Mouse (Mus musculus): ENCODE results near the gene Zc3h14. TPM values are rescaled to one million over a fixed set of nuclear protein-coding genes. Genes with fewer than 3 reads are reported as not detected.

Zc3h14 gene
- polyA plus RNA-seq, 2 experiments from 2014 or later, result 33.4 to 38.6 TPM

Other genes starting within 250 kb of the Zc3h14 start
- under 1 TPM in 1 of 2 experiments, not detected in 1; 0.25 TPM for gene Kcnk10, start 168.7 kb upstream of the Zc3h14 start, polyA plus RNA-seq (2017; shearing (Covaris generic))
- 1 to 10 TPM in 1 of 2 experiments, under 1 TPM in 1; 0.42 to 2.1 TPM for gene Spata7, start 118.8 kb upstream of the Zc3h14 start, polyA plus RNA-seq (2017; shearing (Covaris generic))
- gene Ptpn21, start 9.6 kb upstream of the Zc3h14 start, polyA plus RNA-seq (2017; shearing (Covaris generic)), result 1 to 10 TPM; 2.2 to 3.7 TPM
- 10 to 100 TPM in 1 of 2 experiments, 1 to 10 TPM in 1; 9.7 to 12.1 TPM for gene Eml5, start 154.5 kb downstream of the Zc3h14 start, polyA plus RNA-seq (2017; shearing (Covaris generic))
- 1 to 10 TPM; 2.1 to 5.3 TPM for gene Ttc8, start 173.6 kb downstream of the Zc3h14 start, polyA plus RNA-seq (2017; shearing (Covaris generic))

Measured in activated CD4-positive, CD25-positive, alpha-beta regulatory T cell, adult 4 months (primary cell).